Comparison of ENCODE assay signal across 8 mouse cellular contexts in the genomic region with DNA sequence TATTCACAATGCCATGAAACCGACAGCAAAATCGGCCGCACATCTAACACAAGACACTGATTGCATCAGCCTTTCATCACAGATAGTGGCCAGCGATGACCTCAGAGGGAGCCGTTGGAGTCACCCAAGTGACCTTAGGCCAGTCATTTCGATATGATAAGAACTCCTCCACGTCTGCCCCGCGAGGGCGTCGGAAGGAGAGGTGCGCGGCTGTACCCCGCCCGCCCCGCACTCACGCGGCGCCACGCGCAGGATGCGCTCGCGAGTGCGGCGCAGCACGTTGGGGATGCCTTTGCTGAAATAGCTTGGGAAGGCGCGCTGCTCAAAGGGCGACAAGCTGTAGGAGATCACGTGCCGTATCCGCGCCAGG. TPM values are rescaled to one million over a fixed set of nuclear protein-coding genes. Genes with fewer than 3 reads are reported as not detected.
DNase-seq lines count a peak whose midpoint lies in the region; ATAC-seq and TF ChIP-seq lines count a peak whose summit lies in the region.
"Had no signal": no experiment of that assay in that cellular context is flagged by ENCODE, and none has a peak within 500 bp of the region (broad histone marks: within the 10 kb centered on the region; RNA-seq: fewer than 3 reads in every experiment).

No protein-coding gene starts in this region.

- H3K27me3 ChIP-seq in hindbrain, embryonic 12.5 days, result no peaks in the 10 kb centered on the region

- H3K4me1 ChIP-seq in lung, adult 2 months (ENCODE audit: control insufficient read depth, insufficient read depth, low read length), result peaks cover 3% of the 10 kb centered on the region
- H3K4me1 ChIP-seq in hindbrain, embryonic 12.5 days, result peaks cover 8% of the 10 kb centered on the region

- under 1% methylated on average over 34 of the region's 34 CpGs for WGBS in lung, adult 2 months
- WGBS in hindbrain, embryonic 12.5 days, result under 1% methylated on average over 34 of the region's 34 CpGs

- H3K4me2 ChIP-seq in hindbrain, embryonic 12.5 days (replicated peaks), result peak overlapping the region; percentile 86

- H3K27ac ChIP-seq in hindbrain, embryonic 12.5 days, result peak overlapping the region; percentile 49

- H3K36me3 ChIP-seq in hindbrain, embryonic 12.5 days, result peaks cover 15% of the 10 kb centered on the region

- H3K4me3 ChIP-seq in lung, adult 2 months (replicated peaks; ENCODE audit: extremely low read depth, low read depth, low read length), result peak overlapping the region; percentile 98
- peak overlapping the region; percentile 70 for H3K4me3 ChIP-seq in hindbrain, embryonic 12.5 days

- peak overlapping the region; percentile 87 for H3K9ac ChIP-seq in hindbrain, embryonic 12.5 days

- H3K9me3 ChIP-seq in hindbrain, embryonic 12.5 days (replicated peaks), result no peaks in the 10 kb centered on the region

- TF ChIP-seq CTCF in lung, adult 2 months (IDR thresholded peaks at IDR 0.05; ENCODE audit: insufficient read depth, low read length), result no peak

- DNase-seq in lung, adult 2 months, result no peak
- no peak for DNase-seq in lung, postnatal 36 days
- peak; percentile 59 for DNase-seq in c-Kit-negative CD71-positive TER-119-positive erythroid progenitor cells, embryonic 14.5 days (ENCODE audit: low read depth, low spot score)
- DNase-seq in urinary bladder, adult 18-20 months (ENCODE audit: low spot score in 2 of 2), result no peak
- no peak for DNase-seq in urinary bladder, postnatal 36 days (ENCODE audit: low spot score in 2 of 2)

- no peak for TF ChIP-seq POLR2A in lung, adult 2 months (IDR thresholded peaks at IDR 0.05; ENCODE audit: borderline replicate concordance, extremely low read depth, low read depth, low read length)

- ATAC-seq in hindbrain, embryonic 12.5 days (ENCODE audit: low FRiP score), result peak; percentile 69
- ATAC-seq in megakaryocyte-erythroid progenitor cell, adult 5-6 weeks (replicated peaks; ENCODE audit: low FRiP score, low TSS enrichment, poor library complexity, severe bottlenecking), result peak; percentile 24

RNA-seq across cellular contexts. Expression of a gene that starts 0.3 kb away (rescaled TPM):
- 238 and 276 TPM in 2 replicates for polyA plus RNA-seq in lung, adult 2 months (2012; rRNA removed)
- 480 and 552 TPM in 2 replicates for polyA plus RNA-seq in hindbrain, embryonic 12.5 days (2016; fragmentation: Nextera tagmentation; extraction: Ambion mirVana)
- total RNA-seq in megakaryocyte-erythroid progenitor cell, adult 5-6 weeks (2014; fragmentation: Nextera tagmentation), result 289 and 326 TPM in 2 replicates
- 30.9 and 67.9 TPM in 2 replicates for total RNA-seq in megakaryocyte-erythroid progenitor cell, adult 5-6 weeks (2017)

RNA-seq across cellular contexts. Expression of a gene that starts 0.5 kb away (rescaled TPM):
- polyA plus RNA-seq in lung, adult 2 months (2012; rRNA removed), result 0.83 and 0.97 TPM in 2 replicates
- 2.6 and 3.9 TPM in 2 replicates for polyA plus RNA-seq in hindbrain, embryonic 12.5 days (2016; fragmentation: Nextera tagmentation; extraction: Ambion mirVana)
- 0.24 and 0.32 TPM in 2 replicates for total RNA-seq in megakaryocyte-erythroid progenitor cell, adult 5-6 weeks (2014; fragmentation: Nextera tagmentation)
- total RNA-seq in megakaryocyte-erythroid progenitor cell, adult 5-6 weeks (2017), result 0.42 and 0.80 TPM in 2 replicates

RNA-seq across cellular contexts. Expression of a gene that starts 7.3 kb away (rescaled TPM):
- polyA plus RNA-seq in lung, adult 2 months (2012; rRNA removed), result not detected in 2 replicates
- polyA plus RNA-seq in hindbrain, embryonic 12.5 days (2016; fragmentation: Nextera tagmentation; extraction: Ambion mirVana), result not detected in 2 replicates
- 2.6 TPM in 1 of 2 replicates, not detected in the other for total RNA-seq in megakaryocyte-erythroid progenitor cell, adult 5-6 weeks (2014; fragmentation: Nextera tagmentation)
- total RNA-seq in megakaryocyte-erythroid progenitor cell, adult 5-6 weeks (2017), result not detected in 2 replicates
- total RNA-seq: gastrocnemius, adult 8-10 months had no signal

RNA-seq across cellular contexts. Expression of a gene that starts 26.6 kb away (rescaled TPM):
- 0.25 TPM in 2 replicates for polyA plus RNA-seq in lung, adult 2 months (2012; rRNA removed)
- 0.09 and 0.12 TPM in 2 replicates for polyA plus RNA-seq in hindbrain, embryonic 12.5 days (2016; fragmentation: Nextera tagmentation; extraction: Ambion mirVana)
- total RNA-seq in megakaryocyte-erythroid progenitor cell, adult 5-6 weeks (2014; fragmentation: Nextera tagmentation), result not detected in 2 replicates
- not detected in 2 replicates for total RNA-seq in megakaryocyte-erythroid progenitor cell, adult 5-6 weeks (2017)

RNA-seq across cellular contexts. Expression of a gene that starts 26.7 kb away (rescaled TPM):
- 3.0 and 3.2 TPM in 2 replicates for polyA plus RNA-seq in lung, adult 2 months (2012; rRNA removed)
- polyA plus RNA-seq in hindbrain, embryonic 12.5 days (2016; fragmentation: Nextera tagmentation; extraction: Ambion mirVana), result 5.2 and 6.3 TPM in 2 replicates
- not detected in 2 replicates for total RNA-seq in megakaryocyte-erythroid progenitor cell, adult 5-6 weeks (2014; fragmentation: Nextera tagmentation)
- not detected in 2 replicates for total RNA-seq in megakaryocyte-erythroid progenitor cell, adult 5-6 weeks (2017)
